ENCODE assay signal across 9 mouse cellular contexts in the genomic region with DNA sequence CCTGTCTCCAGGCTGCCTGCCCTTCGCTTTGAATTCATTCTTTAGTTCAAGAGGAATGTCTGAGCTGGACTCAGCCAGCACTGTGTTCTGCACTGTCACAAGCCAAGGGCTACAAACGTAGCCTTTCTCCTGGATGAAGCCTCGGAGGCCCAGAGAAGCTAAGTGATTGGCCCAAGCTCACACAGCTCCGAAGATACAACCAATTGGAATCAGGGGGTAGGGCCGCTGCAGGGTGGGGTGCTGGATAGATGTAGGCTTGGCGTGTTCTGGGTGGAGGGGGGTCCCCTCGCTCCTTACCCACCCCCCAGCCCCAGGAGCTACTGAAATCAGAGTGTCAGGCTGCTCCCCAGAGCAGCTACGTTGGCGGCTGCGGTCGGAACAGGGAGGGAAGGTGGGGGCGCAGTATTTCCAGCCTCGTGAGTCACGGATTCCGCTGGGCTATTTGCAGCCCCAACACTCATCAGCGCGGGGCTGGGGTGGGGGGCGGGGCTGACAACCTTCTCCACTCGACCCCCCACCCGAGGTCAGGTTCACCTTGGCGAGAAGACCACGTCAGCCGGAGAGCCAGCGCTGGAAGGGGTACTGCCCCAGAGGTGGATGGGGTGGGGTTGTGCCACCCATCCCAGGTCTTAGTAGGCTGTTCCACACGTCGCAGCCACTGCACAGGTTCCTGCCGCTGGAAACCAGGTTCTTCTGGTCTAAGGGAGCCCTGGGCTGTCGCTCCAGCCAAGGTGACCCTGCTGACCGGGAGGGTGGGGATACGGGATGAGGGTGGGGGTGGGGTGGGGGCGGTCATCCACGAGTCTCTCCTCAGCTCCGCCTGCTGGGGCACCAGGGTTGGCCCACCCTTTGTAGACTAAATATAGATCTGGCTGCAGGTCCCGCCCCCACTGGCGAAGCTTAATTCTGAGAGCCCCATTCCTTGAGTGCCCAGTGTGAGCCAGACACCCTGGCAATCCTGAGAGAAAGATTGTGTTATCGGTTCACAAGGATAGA. TPM values are rescaled to one million over a fixed set of nuclear protein-coding genes. Genes with fewer than 3 reads are reported as not detected.
DNase-seq lines count a peak whose midpoint lies in the region; ATAC-seq and TF ChIP-seq lines count a peak whose summit lies in the region.
"Had no signal": no experiment of that assay in that cellular context is flagged by ENCODE, and none has a peak within 500 bp of the region (broad histone marks: within the 10 kb centered on the region; RNA-seq: fewer than 3 reads in every experiment).

No protein-coding gene starts in this region.

- no peaks in the 10 kb centered on the region for H3K36me3 ChIP-seq in ES-Bruce4 (ENCODE audit: control insufficient read depth, insufficient read depth, low read length, poor library complexity, severe bottlenecking)
- H3K36me3 ChIP-seq in forebrain, postnatal 0 days (ENCODE audit: insufficient read depth), result no peaks in the 10 kb centered on the region
- H3K36me3 ChIP-seq in hindbrain, embryonic 11.5 days (ENCODE audit: control insufficient read depth, insufficient read depth, low read length), result no peaks in the 10 kb centered on the region
- no peaks in the 10 kb centered on the region for H3K36me3 ChIP-seq in lung, embryonic 14.5 days (ENCODE audit: insufficient read depth)

- no peaks in the 10 kb centered on the region for H3K9me3 ChIP-seq in ES-Bruce4 (replicated peaks; ENCODE audit: control insufficient read depth, insufficient read depth, low read length, poor library complexity, severe bottlenecking)
- no peaks in the 10 kb centered on the region for H3K9me3 ChIP-seq in forebrain, postnatal 0 days (ENCODE audit: low read length)
- H3K9me3 ChIP-seq in hindbrain, embryonic 11.5 days (ENCODE audit: control insufficient read depth, low read length), result no peaks in the 10 kb centered on the region
- H3K9me3 ChIP-seq in lung, embryonic 14.5 days (ENCODE audit: low read depth, low read length), result no peaks in the 10 kb centered on the region

- H3K9ac ChIP-seq in ES-Bruce4 (ENCODE audit: low read depth, poor library complexity, severe bottlenecking), result peak overlapping the region; percentile 23; the same call in 1 of the 2 replicates
- peak overlapping the region; percentile 73 for H3K9ac ChIP-seq in forebrain, postnatal 0 days
- H3K9ac ChIP-seq in hindbrain, embryonic 11.5 days (ENCODE audit: low read depth, low read length), result peak overlapping the region; percentile 34; the same call in 1 of the 2 replicates
- H3K9ac ChIP-seq in lung, embryonic 14.5 days, result peak overlapping the region; percentile 48

- H3K27me3 ChIP-seq in ES-Bruce4 (ENCODE audit: control insufficient read depth, insufficient read depth, low read length, poor library complexity, severe bottlenecking), result no peaks in the 10 kb centered on the region
- no peaks in the 10 kb centered on the region for H3K27me3 ChIP-seq in forebrain, postnatal 0 days (ENCODE audit: insufficient read depth, low read length)
- no peaks in the 10 kb centered on the region for H3K27me3 ChIP-seq in hindbrain, embryonic 11.5 days (ENCODE audit: control insufficient read depth, insufficient read depth, low read length)
- H3K27me3 ChIP-seq in lung, embryonic 14.5 days (ENCODE audit: insufficient read depth, low read length), result no peaks in the 10 kb centered on the region

- no peak overlapping the region for H3K27ac ChIP-seq in ES-Bruce4 (ENCODE audit: insufficient read depth, low read length)
- H3K27ac ChIP-seq in forebrain, postnatal 0 days (ENCODE audit: low read depth, low read length), result peak overlapping the region; percentile 69
- H3K27ac ChIP-seq in hindbrain, embryonic 11.5 days (ENCODE audit: low read depth, low read length), result no peak overlapping the region
- H3K27ac ChIP-seq in lung, embryonic 14.5 days (ENCODE audit: low read depth), result peak overlapping the region; percentile 70

- TF ChIP-seq POLR2A in ES-Bruce4 (IDR thresholded peaks at IDR 0.05; ENCODE audit: insufficient read depth, low read length), result no peak

- WGBS in forebrain, postnatal 0 days, result 4% methylated on average over 36 of the region's 36 CpGs
- 6% methylated on average over 36 of the region's 36 CpGs for WGBS in hindbrain, embryonic 11.5 days
- WGBS in lung, embryonic 14.5 days, result 3% methylated on average over 36 of the region's 36 CpGs

- H3K4me2 ChIP-seq in forebrain, postnatal 0 days (ENCODE audit: low read depth), result peak overlapping the region; percentile 89
- H3K4me2 ChIP-seq in hindbrain, embryonic 11.5 days (replicated peaks; ENCODE audit: low read depth, low read length), result peak overlapping the region; percentile 68
- H3K4me2 ChIP-seq in lung, embryonic 14.5 days, result peak overlapping the region; percentile 79

- no peak for TF ChIP-seq CTCF in ES-Bruce4 (IDR thresholded peaks at IDR 0.05; ENCODE audit: low read depth, low read length)
- no peak; the same call in 1 of the 2 replicates for TF ChIP-seq CTCF in forebrain, postnatal 0 days (IDR thresholded peaks at IDR 0.05; ENCODE audit: low read depth)
- no peak for TF ChIP-seq CTCF in lung, embryonic 14.5 days (IDR thresholded peaks at IDR 0.05; ENCODE audit: low read depth)

- H3K4me1 ChIP-seq in ES-Bruce4 (ENCODE audit: control insufficient read depth, insufficient read depth, low read length), result no peaks in the 10 kb centered on the region
- peaks cover 4% of the 10 kb centered on the region; the same call in 1 of the 2 replicates for H3K4me1 ChIP-seq in forebrain, postnatal 0 days (ENCODE audit: insufficient read depth)
- H3K4me1 ChIP-seq in hindbrain, embryonic 11.5 days (replicated peaks; ENCODE audit: control insufficient read depth, insufficient read depth, low read length), result peaks cover 4% of the 10 kb centered on the region; the same call in 1 of the 2 replicates
- H3K4me1 ChIP-seq in lung, embryonic 14.5 days (ENCODE audit: insufficient read depth), result peaks cover 8% of the 10 kb centered on the region; the same call in 1 of the 2 replicates

- peak; percentile 77; the same call in 1 of the 2 replicates for TF ChIP-seq EP300 in ES-Bruce4 (IDR thresholded peaks at IDR 0.05; ENCODE audit: insufficient read depth, low read depth, low read length)

- peak overlapping the region; percentile 52 for H3K4me3 ChIP-seq in ES-Bruce4 (ENCODE audit: low read depth, low read length)
- peak overlapping the region; percentile 56 for H3K4me3 ChIP-seq in forebrain, postnatal 0 days (ENCODE audit: low read depth, low read length)
- H3K4me3 ChIP-seq in hindbrain, embryonic 11.5 days (ENCODE audit: low read depth, low read length), result peak overlapping the region; percentile 34
- peak overlapping the region; percentile 37 for H3K4me3 ChIP-seq in lung, embryonic 14.5 days (ENCODE audit: low read depth, low read length)

- ATAC-seq in forebrain, postnatal 0 days, result peak; percentile 99
- peak; percentile 76 for ATAC-seq in hindbrain, embryonic 11.5 days (ENCODE audit: low FRiP score)
- peak; percentile 78 for ATAC-seq in lung, embryonic 14.5 days (ENCODE audit: insufficient read depth)

- peak; percentile 60 for DNase-seq in c-Kit-positive CD71-negative TER-119-negative erythroid progenitor cells, embryonic 14.5 days (ENCODE audit: low read depth)
- peak; percentile 86 for DNase-seq in forebrain, postnatal 0 days
- DNase-seq in hindbrain, embryonic 11.5 days (ENCODE audit: low spot score), result peak; percentile 37
- DNase-seq in layer of hippocampus, adult 9-10 months (ENCODE audit: low spot score), result peak; percentile 42
- DNase-seq in lung, embryonic 14.5 days, result peak; percentile 59
- peak; percentile 66 for DNase-seq in retina, postnatal 1 day
- DNase-seq in ovary, postnatal 36 days (ENCODE audit: low spot score), result no peak

RNA-seq across cellular contexts. Expression of a gene that starts 5.2 kb away (rescaled TPM):
- 0.40 TPM in 1 of 2 replicates, not detected in the other for polyA plus RNA-seq in ES-Bruce4 (2011; ENCODE audit: insufficient read depth, insufficient read length, low read depth, missing spikeins)
- not detected in 2 replicates for total RNA-seq in forebrain, postnatal 0 days (2014; rRNA removed)
- polyA plus RNA-seq in forebrain, postnatal 0 days (2015; fragmentation: Nextera tagmentation; extraction: Ambion mirVana), result not detected in 2 replicates
- not detected in 2 replicates for polyA plus RNA-seq in hindbrain, embryonic 11.5 days (2014; fragmentation: Nextera tagmentation; extraction: Ambion mirVana)
- 0.80 and 3.2 TPM in 2 replicates for polyA plus RNA-seq in lung, embryonic 14.5 days (2014; fragmentation: Nextera tagmentation; extraction: Ambion mirVana)

RNA-seq across cellular contexts. Expression of a gene that starts 10.0 kb away (rescaled TPM):
- 1.0 and 1.5 TPM in 2 replicates for polyA plus RNA-seq in ES-Bruce4 (2011; ENCODE audit: insufficient read depth, insufficient read length, low read depth, missing spikeins)
- total RNA-seq in forebrain, postnatal 0 days (2014; rRNA removed), result 0.08 TPM in 1 of 2 replicates, not detected in the other
- 0.25 TPM in 1 of 2 replicates, not detected in the other for polyA plus RNA-seq in forebrain, postnatal 0 days (2015; fragmentation: Nextera tagmentation; extraction: Ambion mirVana)
- polyA plus RNA-seq in hindbrain, embryonic 11.5 days (2014; fragmentation: Nextera tagmentation; extraction: Ambion mirVana), result not detected in 2 replicates
- polyA plus RNA-seq in lung, embryonic 14.5 days (2014; fragmentation: Nextera tagmentation; extraction: Ambion mirVana), result not detected in 2 replicates

RNA-seq across cellular contexts. Expression of a gene that starts 10.1 kb away (rescaled TPM):
- not detected in 2 replicates for polyA plus RNA-seq in ES-Bruce4 (2011; ENCODE audit: insufficient read depth, insufficient read length, low read depth, missing spikeins)
- 2.4 and 4.6 TPM in 2 replicates for total RNA-seq in forebrain, postnatal 0 days (2014; rRNA removed)
- 0.63 and 0.69 TPM in 2 replicates for polyA plus RNA-seq in forebrain, postnatal 0 days (2015; fragmentation: Nextera tagmentation; extraction: Ambion mirVana)
- polyA plus RNA-seq in hindbrain, embryonic 11.5 days (2014; fragmentation: Nextera tagmentation; extraction: Ambion mirVana), result not detected in 2 replicates
- polyA plus RNA-seq in lung, embryonic 14.5 days (2014; fragmentation: Nextera tagmentation; extraction: Ambion mirVana), result not detected in 2 replicates
- total RNA-seq: gastrocnemius, postnatal 4 days had no signal

RNA-seq across cellular contexts. Expression of a gene that starts 18.7 kb away (rescaled TPM):
- polyA plus RNA-seq in ES-Bruce4 (2011; ENCODE audit: insufficient read depth, insufficient read length, low read depth, missing spikeins), result 16.4 and 17.1 TPM in 2 replicates
- 42.1 and 51.5 TPM in 2 replicates for total RNA-seq in forebrain, postnatal 0 days (2014; rRNA removed)
- 32.8 and 34.8 TPM in 2 replicates for polyA plus RNA-seq in forebrain, postnatal 0 days (2015; fragmentation: Nextera tagmentation; extraction: Ambion mirVana)
- 38.9 and 40.4 TPM in 2 replicates for polyA plus RNA-seq in hindbrain, embryonic 11.5 days (2014; fragmentation: Nextera tagmentation; extraction: Ambion mirVana)
- 27.2 and 30.6 TPM in 2 replicates for polyA plus RNA-seq in lung, embryonic 14.5 days (2014; fragmentation: Nextera tagmentation; extraction: Ambion mirVana)

RNA-seq across cellular contexts. Expression of a gene that starts 27.3 kb away (rescaled TPM):
- not detected in 2 replicates for polyA plus RNA-seq in ES-Bruce4 (2011; ENCODE audit: insufficient read depth, insufficient read length, low read depth, missing spikeins)
- 0.24 TPM in 1 of 2 replicates, not detected in the other for total RNA-seq in forebrain, postnatal 0 days (2014; rRNA removed)
- polyA plus RNA-seq in forebrain, postnatal 0 days (2015; fragmentation: Nextera tagmentation; extraction: Ambion mirVana), result 0.10 TPM in 1 of 2 replicates, not detected in the other
- 0.22 and 0.33 TPM in 2 replicates for polyA plus RNA-seq in hindbrain, embryonic 11.5 days (2014; fragmentation: Nextera tagmentation; extraction: Ambion mirVana)
- polyA plus RNA-seq in lung, embryonic 14.5 days (2014; fragmentation: Nextera tagmentation; extraction: Ambion mirVana), result 0.31 and 0.80 TPM in 2 replicates

Comparison
In these comparisons a context has a peak if more than half of its experiments do, and no peak if none do; other contexts are left out.
1. H3K27ac ChIP-seq: peak in forebrain, postnatal 0 days (single experiment) and lung, embryonic 14.5 days (single experiment); none in ES-Bruce4 (single experiment) and hindbrain, embryonic 11.5 days (single experiment).
2. H3K9ac ChIP-seq: peak in every context shown above with its lines; median percentile 73 in forebrain, postnatal 0 days; 48 in lung, embryonic 14.5 days; 34 in hindbrain, embryonic 11.5 days; 23 in ES-Bruce4.
3. Peak in every context shown above with its lines, with median percentiles within 50 percentile points of each other: H3K4me3 ChIP-seq, ATAC-seq and H3K4me2 ChIP-seq.